Mouse (Mus musculus): ENCODE data around the gene Edar.

Edar gene

DNA sequence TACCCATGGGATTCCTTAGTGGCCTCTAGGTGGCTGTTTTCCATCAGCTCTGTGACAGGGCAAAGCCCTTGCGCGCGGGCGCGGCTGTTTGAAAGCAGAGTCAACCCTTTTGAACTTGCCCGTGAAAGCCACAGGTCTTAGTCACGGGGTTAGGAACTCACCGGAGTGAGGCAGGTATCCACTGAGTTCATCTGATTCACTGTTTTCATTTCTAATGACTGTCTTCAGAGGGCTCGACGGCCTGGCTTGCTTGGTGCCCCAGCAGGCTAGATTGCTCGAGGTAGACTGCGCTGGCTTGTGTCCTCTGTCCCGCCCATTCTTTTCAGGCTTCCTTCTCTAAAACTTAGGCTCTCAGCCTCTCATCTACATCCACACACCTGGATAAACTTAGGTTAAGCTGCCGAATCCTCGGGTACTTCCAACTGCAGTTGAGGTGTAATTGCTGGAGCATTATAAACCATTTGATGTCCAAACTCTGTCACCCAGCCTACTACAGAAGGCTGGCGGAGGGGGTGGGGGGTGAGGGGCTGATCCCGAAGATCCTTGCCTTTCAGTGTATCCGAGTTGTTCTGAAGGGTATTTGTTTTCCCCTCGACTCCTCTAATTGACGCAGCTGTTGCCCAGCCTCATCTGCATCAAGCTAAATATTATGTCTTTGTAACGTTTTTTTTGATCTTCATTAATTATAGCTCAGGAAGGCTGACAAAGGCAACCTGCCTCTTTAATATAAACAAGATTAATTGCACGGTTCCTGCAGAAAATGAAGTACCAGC, 24.0 kb downstream of the Edar start:
- no peak for DNase-seq (ENCODE audit: low spot score)

DNA sequence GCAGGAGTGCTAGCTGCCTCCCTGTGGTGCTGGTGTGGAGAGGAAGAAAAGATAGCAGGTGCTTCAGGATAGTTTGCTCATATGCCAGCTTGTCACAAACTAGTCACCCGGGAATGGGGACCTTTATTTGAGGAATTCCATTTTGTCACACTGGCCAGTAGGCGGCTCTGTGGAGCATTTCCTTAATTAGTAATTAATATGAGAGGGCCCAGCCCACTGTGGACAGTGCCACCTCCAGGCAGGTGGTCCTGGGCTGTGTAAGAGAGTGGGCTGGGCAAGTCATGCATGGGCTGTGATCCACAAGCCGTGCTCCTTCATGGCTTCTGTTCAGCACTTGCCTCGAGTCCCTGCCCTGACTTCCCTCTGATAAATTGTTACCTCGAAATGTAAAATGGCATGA, 26.7 kb downstream of the Edar start:
- DNase-seq (ENCODE audit: low spot score) = no peak

DNA sequence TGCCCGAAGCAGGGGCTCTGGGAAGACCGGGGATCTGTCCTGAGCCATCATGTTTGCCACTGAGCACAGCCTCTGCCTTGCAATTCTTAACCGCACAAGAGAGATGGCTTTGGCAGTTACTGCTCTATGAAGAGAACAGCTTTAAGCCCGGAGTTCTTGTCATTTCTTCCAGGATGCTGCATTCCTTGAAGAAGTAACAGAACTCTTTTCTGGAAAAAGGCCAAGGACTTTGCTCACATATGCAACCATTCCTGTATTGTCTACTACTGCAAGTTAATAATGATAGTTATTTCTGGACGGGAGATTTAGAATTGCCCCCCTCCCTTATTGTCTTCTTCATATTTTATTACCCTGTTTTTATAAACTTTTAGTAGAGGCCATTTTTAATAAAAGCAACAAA, 30.8 kb downstream of the Edar start:
- no peak for DNase-seq (ENCODE audit: low spot score)

DNA sequence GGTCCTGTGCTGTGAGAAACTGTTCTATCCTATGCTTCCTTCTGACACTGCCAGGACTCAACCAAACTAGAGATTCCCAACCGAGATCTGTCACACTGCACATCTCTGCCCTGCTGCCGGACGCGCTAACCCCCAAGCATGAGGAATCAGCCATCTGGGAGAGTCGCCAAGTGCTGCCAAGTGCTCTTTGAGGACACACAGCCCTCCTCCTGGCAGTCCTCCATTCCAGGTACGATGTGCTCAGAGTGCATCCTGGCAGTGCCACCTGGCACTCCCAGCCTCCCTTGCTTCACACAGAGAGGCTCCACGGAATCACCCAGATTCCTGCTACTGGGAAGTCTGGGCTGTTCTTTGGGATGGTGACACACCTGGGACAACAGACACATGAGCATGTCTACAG, 31.3 kb downstream of the Edar start:
- no peak for DNase-seq (ENCODE audit: low spot score)

DNA sequence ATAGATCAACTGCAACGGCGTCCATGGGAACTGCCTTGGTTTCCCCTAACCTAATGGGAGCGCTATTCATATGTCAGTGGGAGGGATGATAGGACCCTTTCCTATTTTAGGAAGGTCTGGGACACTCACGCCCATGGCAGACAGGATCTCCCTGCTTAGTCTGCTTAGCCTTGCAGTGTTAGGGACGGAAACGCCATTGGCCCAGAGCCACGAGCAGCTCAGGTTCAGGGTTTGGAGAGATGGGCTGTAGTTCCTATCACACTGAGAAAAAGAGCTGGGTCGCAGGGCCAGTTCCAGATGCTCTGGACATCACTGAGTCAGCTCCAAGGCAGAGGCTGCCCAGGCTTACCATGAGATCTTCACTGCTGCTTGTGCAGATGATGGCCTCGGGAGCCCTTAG, 32.5 kb downstream of the Edar start:
- no peak for DNase-seq (ENCODE audit: low spot score)

DNA sequence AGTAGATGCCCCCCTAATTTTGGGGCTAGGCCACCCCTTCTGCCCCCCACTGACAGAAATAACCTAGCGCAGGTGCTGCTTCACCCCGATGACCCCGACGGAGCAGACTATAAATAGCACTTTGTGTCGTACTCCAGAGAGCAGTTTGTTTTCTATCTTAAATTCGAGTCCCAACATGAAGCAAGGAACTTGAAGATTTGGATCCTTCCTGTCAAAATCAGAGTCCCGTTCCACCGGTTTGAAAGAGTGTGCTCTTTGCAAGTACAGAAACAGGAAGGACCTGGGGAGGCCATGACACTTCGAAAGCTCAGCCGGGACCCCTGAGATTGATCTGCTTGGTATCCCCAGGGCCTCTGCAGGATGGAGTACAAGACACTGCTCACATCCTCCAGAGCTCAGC, 33.8 kb downstream of the Edar start:
- no peak for DNase-seq (ENCODE audit: low spot score)

DNA sequence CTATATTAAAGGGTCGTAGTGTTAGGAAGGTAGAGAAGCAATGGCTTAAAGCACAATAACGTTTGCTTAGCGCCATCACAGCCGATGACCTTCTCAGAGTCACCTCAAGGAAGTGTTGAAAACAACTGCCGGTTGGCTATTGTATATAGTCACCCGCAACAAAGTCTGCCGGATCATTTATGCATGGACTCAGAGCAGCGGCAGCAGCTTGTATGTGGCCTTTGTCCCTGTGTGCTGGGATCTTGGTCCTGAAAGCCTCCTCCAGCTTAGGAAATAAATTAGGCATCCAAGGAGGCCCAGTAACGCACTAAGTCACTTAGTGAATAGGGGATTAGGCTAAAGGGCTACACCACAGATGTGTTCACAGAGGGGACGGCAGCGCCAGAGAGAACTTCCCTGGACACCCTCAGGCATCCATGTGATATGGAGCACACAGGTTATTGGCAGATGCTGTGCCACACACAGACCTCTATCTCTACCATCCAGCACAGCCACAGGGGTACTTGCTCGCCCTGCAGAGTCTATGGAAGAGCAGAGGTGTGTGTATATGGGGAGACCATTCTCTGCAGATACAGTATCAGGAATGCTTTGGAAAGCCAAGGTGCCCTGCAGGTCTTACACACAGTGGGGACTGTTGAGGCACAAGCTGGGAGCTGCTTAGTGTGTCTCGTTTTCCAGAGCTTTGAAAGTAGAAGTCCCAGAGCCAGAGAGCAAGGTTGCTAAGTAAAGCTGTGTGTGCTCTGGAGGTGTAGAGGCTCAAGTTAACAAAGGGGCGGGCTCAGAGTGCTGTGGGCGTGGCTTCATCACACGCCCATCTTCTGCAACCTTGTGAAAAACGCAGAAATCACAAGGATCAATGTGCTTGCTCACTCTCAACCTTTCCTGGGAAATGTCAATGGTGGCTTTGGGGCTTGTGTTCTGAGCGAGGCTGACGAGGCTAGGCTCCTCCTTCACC, 34.7 kb downstream of the Edar start:
- no peak for DNase-seq (ENCODE audit: low spot score)

DNA sequence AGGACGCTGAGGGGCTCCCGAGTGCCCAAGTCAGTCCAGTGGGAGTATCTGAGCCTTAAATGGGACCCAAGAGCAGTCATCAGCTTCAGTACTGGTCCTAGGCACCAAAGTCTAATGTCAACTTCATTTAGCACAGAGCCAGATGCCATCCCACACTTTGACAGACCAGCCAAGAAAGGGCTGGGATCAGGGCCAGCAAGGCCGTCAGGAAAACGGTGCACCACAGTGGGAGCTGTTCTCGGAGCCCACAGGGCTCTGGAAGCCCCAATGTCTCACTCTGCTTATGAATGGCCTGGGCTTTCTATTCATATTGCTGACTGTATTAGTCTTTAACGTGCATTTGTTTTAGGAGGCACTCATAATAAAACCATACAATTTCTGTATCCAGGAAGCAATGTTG, 36.2 kb downstream of the Edar start:
- DNase-seq (ENCODE audit: low spot score) = no peak

DNA sequence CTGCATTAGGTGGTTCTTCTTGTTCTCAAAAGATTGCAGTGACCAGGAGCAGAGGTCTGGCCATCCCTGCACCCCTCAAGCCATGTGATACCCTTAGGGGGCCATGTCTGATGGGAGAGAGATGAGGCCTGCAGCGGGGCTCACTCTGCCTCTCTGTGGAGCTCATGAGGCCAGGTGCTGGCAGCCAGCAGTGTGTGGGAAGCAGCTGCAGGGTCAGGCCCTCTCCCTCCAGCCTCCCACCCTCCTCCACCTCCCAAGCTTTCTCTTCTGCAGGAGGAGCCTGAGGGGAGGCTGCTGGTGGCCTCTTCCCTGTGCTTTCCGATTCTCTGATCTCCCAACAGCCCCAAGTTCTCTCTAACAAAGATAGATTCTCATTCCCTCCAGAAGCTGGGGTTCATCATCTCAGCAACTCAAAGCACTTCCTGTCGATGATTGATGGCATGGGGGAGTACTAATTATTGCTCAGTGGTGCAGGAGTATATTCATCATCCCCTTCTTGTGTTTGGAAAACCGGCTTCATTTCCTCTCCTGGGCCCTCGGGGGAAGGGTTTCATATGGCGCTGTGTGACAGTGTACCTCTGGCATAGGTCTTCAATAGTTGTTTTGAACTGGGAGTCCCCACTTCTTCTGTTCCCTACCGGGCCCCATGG, 38.9 kb downstream of the Edar start:
- no peak for DNase-seq (ENCODE audit: low spot score)

DNA sequence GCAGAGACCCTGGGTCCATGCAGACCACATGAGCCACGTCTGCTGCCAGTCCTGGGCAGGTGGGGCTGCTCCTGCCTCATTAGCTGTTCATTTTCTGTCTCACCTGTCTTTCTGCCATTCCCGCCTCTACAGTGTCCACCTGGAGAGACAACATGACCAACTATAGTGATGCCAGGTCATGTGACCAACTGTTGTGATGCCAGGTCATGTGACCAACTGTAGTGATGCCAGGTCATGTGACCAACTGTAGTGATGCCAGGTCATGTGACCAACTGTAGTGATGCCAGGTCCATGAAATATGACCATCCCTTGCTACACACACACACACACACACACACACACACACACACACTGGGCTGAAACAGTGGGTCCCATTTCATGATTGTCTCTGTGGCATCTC, 41.9 kb downstream of the Edar start:
- no peak for DNase-seq (ENCODE audit: low spot score)

DNA sequence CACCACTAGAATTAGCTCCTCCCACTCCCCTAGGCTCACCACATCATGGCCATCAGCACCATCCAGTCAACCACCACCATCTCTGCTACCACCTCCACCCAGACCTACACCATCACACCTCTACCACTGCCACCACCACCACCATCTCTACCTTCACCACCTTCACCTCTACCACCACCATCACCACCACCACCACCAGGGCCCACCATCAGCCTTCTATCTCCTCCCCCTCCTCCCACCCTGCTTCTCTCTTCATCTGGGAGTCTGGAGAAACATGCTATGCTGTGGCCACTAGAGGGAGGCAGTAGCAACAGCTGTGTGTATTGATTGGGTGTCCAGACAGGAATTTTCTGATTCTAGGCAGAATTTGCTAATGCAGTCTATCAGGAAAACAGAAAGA, 47.9 kb downstream of the Edar start:
- DNase-seq (ENCODE audit: low spot score) = no peak

DNA sequence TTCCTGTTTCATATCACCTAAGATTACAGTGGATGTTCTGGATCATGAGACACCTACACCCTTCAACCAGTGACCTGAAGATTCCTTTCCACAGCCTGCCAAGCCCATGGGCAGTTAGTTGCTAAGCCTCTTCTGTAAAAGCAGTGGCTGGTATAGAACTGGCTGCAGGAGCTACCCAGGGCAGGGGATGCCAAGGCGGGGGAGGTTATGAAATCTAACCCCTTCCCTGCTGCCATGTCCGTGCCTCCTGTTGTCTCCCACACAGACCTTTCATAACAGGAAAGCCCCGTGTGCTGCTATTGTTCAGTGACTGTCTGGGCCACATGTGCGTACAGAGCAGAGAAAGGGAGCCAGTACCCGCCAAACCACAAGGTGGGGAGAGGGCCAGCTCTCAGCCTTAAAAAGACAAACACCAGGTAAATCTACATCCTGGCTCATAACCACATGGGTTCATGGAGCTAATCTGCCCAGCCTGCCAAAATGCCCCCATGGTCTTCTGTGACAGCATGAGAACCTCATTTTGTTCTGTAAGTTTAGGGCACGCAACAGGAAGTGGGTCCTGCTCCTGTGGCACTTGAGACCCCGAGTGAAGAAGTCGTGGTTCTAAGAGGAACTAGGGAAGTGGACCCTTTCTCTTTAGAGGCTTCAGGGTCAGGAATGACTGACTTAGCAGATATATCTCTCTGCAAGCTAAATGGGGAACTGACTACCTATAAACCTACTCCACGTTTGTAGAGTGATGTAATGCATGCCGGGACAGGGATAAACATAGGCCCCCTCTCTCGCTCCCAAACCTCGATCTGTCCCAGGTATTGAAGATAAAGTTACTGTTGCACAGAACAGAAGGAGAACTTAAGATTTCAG, 50.4 kb downstream of the Edar start:
- no peak for DNase-seq (ENCODE audit: low spot score)

DNA sequence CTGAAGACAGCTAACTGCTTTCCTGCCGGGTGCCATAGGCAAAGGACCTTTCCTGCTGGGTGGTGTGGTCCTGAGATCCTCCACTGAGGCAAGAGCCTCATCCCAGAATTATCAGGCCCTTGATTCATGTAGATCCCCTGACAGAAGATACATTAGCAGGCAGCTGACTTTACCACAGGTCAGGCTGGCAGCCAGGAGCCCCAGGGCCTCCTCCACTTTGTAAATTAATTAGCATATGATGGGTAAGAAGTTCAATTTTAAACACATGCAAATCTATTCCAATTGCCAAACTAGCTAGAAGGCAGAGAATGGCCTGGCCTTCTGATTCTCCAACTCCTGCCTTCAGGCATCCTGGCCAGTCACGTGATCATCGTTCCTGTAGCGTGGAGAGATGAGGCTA, 56.2 kb downstream of the Edar start:
- no peak for DNase-seq (ENCODE audit: low spot score)

DNA sequence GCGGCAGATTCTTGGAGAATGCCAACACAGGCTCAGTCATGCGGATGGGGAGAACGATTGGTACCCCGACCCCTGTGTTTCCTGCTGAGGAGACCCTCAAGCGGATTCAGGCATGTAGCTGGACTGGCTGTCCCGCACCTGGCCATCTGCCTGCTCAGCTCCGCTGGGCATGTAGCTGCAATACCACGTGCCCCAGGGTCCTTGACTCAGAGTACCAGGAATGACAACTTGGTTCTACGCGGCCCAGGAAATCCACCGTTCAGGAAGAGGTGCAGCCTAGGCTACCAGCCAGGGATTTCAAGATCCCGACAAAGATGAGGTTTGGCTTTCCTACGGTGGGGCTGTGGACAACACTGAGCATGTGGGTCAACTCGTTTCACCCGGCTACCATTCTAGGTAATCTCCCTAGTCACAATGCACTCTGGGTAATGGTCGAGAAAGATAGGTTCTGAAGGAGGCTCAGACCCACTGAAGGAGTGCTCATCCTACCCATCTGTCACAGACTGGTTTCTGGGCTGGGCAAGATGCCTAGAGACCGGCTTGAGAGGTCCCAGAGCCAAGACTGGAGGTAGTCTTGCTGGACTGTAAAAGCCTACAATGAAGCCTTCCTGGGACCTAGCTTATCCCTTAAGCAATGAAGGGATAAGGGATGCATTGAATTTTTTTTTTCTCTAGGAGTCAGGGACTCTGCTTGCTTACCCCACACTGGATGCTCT, 56.8 kb downstream of the Edar start:
- no peak for DNase-seq (ENCODE audit: low spot score)

DNA sequence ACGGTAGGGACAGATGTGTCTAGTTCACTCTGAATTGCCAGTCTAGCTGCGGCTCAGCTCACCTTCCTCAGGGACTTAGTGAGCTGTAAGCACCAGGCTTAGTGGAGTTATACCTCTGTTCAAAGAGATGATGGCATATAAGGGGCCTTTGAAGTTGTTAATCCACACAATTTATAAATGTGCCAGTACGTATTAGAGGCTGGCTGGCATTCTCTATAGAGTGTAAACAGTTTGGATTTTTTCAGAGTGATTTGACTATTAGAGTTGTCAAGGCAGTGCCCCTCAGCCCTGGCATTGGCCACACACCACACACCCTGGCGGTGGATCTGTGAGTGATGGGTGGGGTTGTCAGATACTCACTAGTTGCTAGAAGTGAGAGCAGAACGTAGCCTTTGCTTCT, 58.9 kb downstream of the Edar start:
- no peak for DNase-seq (ENCODE audit: low spot score)

DNA sequence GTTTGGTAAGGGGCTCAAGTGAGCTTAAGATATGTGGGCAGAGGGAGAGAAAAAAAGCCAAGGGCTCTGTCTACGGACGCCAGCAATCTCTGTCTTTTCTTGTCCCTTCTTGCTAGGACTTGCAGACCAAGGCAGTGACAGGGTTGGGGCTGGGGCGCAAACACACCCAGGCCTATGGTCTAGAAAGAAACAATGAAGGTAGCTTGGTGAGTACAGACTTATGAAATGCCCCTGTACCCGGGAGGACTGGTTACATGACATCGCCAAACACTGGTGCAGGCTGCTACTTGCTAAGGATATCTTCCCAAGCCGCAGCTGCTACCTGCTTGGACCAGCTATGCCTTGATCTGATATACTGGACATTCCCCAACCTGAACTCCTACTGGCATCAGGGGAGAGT, 60.9 kb downstream of the Edar start:
- no peak for DNase-seq (ENCODE audit: low spot score)

DNA sequence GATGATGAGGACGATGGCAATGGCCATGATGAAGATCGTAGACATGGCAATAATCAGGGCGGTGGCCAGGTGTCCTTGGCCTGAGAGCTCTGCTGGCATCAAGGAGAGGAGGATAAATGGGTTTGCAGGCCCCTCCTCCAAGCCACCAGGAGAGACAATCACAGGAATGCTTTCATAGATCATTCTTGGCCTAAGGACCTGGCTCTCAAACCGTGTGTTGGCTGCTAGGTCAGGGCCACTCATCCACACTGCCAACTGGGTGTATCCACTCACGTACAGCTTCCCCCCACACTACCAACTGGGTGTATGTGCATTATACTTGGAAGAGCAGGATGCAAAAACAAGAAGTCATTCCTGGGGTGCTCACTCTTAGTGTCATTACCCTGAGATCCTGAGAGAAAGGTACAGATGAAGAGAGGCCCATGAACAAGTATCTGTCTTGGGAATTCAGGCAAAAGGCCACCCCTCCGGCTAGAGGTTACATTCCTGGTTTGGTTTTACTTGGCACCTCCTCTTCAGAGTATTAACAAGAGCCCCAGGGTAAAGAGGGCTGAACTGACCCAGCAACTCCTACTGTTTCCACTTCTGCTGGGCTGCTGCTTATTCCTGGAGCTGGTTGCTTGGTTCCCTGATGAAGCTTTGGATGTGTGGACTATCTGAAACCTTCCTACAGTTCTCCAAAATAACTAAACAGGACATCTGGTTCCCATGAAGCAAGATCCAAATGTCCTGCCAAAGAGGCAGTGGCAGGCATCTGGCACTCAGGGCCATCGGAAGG, 64.8 kb downstream of the Edar start:
- no peak for DNase-seq (ENCODE audit: low spot score)

DNA sequence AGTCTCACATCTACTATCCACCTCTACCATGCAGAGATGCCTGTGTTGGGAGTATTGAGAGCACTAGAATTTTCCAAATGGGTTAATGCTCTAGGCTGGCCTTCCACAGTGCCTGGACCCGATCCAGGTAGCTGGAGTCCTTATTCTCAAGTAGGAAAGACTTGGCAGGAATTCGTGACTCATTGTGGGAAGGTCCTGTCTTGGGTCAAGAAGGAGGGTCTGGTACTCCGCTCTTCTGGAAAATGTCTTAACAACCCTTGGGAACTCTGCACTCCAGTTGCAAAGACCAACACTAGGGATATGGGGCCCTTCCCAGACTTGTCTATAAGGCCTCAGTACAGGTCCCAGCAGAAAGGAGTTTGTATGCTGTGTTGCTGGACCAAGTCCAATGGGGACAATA, 66.6 kb downstream of the Edar start:
- DNase-seq (ENCODE audit: low spot score) = no peak

DNA sequence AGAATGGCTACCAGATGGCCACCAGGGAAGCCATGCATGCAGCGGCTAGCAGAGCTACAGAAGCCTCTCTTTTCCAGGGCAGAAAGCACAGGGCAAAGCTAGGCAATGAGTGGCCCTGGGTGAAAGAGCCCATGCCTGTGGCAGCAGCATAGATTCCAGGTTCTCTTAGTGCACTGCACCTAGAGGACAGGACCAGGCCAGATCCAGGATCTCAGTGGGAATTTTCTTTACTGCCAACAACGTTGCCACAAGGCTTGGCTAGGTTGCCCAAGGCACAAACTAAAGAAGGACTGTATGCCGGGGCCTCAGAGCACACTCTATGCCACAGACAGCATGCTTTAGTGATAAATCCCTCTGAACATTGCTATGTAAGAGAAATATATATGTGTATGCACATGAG, 69.1 kb downstream of the Edar start:
- no peak for DNase-seq (ENCODE audit: low spot score)

DNA sequence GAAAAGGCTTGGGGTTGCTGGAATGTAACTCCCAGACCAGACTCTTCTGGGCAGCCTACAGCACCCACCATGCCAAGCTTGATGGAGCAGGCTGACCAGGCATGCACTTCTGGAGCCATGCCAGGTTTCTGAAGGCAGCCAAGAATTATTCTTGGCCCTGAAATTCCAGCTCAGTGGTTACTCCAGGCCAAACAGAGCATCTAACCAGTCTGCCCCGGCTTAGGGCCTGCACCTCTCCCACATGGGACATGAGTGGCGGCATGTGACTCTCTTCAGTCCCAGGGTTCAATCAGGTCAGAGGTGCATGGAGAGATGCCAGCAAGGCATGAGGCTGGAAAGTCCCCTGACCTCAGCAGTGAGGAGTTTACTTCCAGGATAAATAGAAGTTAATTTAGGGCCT, 70.7 kb downstream of the Edar start:
- peak; percentile 35 for DNase-seq (ENCODE audit: low spot score)

DNA sequence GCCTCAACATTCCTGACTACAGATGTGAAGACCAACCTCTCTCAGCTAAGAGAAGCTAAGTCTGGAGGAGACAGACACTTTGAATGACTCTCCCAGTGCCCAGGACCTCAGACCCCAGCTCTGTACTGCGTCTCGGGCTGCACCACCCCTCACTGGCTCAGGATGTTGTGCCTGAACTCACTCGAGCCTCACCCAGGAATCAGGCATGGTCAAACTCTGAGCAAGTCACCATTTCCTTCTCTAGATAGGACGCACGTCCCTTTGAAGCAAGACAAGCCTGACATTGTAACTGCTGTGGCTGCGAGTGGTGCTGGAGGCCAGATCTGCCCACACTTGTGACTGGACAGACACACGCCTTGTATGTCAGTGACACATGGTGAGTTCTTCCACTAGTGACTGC, 73.5 kb downstream of the Edar start:
- no peak for DNase-seq (ENCODE audit: low spot score)
